Mouse (Mus musculus): ENCODE data around the gene Olfr938. TPM values are rescaled to one million over a fixed set of nuclear protein-coding genes. Genes with fewer than 3 reads are reported as not detected.

The Olfr938 gene
- polyA plus RNA-seq (2012; rRNA removed) (not detected in 2 replicates), polyA plus RNA-seq (2014; fragmentation: Nextera tagmentation; extraction: Ambion mirVana) (not detected in 2 replicates)

DNA sequence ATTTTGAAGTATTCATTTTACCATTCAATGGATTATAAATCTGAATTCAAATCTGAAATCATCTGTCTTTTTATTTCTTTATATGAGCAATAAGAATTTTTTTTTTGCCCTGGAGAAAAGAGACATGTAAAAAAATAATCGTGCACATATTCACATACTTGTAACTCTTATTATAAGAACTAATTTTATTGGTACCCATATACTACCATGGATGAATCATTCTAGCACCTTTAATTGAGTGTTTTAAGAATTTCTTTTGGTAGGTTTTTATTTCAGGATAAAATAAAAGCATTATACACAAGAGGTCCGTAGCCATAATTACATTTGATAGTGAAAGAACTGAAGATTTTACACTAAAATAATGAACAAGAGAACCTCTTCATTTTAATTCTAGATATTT lies at the start of gene Olfr938:
Gene Olfr938, minus strand, starts transcription at position 101 of the 400 bp plus-strand sequence.
- DNase-seq (ENCODE audit: low spot score): no peak
- Histone ChIP-seq H3K4me1 (ENCODE audit: control insufficient read depth, insufficient read depth, low read length) (no peaks in the 10 kb centered on the region), H3K4me2 (replicated peaks; ENCODE audit: low read depth, low read length, severe bottlenecking) (no peak within 1 kb of the TSS), H3K4me3 (replicated peaks; ENCODE audit: low read length) (no peak within 1 kb of the TSS), H3K27me3 (ENCODE audit: control insufficient read depth, insufficient read depth, low read length) (no peaks in the 10 kb centered on the region), H3K27ac (replicated peaks; ENCODE audit: low read depth, low read length) (no peak within 1 kb of the TSS), H3K36me3 (ENCODE audit: control insufficient read depth, insufficient read depth, low read length) (no peaks in the 10 kb centered on the region), H3K9ac (ENCODE audit: low read depth, low read length, severe bottlenecking) (no peak within 1 kb of the TSS), H3K9me3 (ENCODE audit: control insufficient read depth, low read length) (no peaks in the 10 kb centered on the region)
- TF ChIP-seq POLR2A (IDR thresholded peaks at IDR 0.05; ENCODE audit: borderline replicate concordance, extremely low read depth, insufficient read depth, insufficient read length): no peak
- WGBS: 90% methylated on average over 2 of the region's 2 CpGs
- ATAC-seq (ENCODE audit: low FRiP score, low read depth): no peak

DNA sequence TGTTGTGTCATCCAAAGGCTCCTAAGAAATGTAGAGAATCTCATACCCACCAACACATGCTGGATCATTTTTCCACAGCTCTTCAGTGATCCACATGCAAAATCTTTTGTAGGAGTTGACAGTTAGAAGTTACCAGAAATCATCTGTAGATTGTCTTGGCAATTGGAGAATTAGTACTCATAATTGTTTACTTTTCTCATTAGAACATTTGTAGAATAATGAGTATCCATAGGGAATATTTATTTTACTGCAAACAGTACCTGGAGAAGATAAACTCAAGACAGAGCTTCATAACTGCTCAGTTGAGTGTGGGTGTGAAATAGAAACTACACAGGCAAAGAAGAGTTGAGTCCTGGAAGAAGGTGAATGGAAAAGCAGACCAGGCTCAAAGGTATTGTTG lies 49.1 kb upstream of the Olfr938 start, which contains the start of gene Olfr27:
Gene Olfr27, plus strand, starts transcription at position 301 of the 400 bp plus-strand sequence.
- Histone ChIP-seq H3K4me3 (replicated peaks; ENCODE audit: low read length) (no peak within 1 kb of the TSS), H3K27me3 (ENCODE audit: control insufficient read depth, insufficient read depth, low read length) (no peaks in the 10 kb centered on the region), H3K4me1 (ENCODE audit: control insufficient read depth, insufficient read depth, low read length) (no peaks in the 10 kb centered on the region), H3K4me2 (replicated peaks; ENCODE audit: low read depth, low read length, severe bottlenecking) (no peak within 1 kb of the TSS), H3K9me3 (ENCODE audit: control insufficient read depth, low read length) (no peaks in the 10 kb centered on the region), H3K36me3 (ENCODE audit: control insufficient read depth, insufficient read depth, low read length) (no peaks in the 10 kb centered on the region), H3K9ac (ENCODE audit: low read depth, low read length, severe bottlenecking) (no peak within 1 kb of the TSS), H3K27ac (replicated peaks; ENCODE audit: low read depth, low read length) (no peak within 1 kb of the TSS)
- TF ChIP-seq POLR2A (IDR thresholded peaks at IDR 0.05; ENCODE audit: borderline replicate concordance, extremely low read depth, insufficient read depth, insufficient read length): no peak
- DNase-seq (ENCODE audit: low spot score) (no peak), ATAC-seq (ENCODE audit: low FRiP score, low read depth) (no peak)

DNA sequence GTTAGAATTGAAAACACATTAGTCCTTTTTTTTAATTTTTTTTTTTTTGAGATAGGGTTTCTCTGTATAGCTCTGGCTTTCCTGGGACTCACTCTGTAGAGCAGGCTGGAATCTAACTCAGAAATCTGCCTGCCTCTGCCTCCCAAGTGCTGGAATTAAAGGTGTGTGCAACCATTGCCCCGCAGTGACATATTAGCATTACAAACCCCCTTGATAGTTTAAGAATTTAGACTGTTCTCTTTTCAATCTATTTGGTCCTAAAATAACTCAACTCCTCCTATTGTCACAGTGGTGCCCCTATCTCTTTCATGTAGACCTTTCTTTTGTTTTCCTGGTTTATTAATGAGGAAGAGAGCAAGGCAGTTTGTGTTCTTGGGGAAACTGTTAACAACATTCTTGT lies 48.6 kb upstream of the Olfr938 start:
- H3K9ac ChIP-seq (ENCODE audit: low read depth, low read length, severe bottlenecking): no peak overlapping the region
- H3K9me3 ChIP-seq (ENCODE audit: control insufficient read depth, low read length): no peaks in the 10 kb centered on the region
- no peaks in the 10 kb centered on the region for H3K4me1 ChIP-seq (ENCODE audit: control insufficient read depth, insufficient read depth, low read length)
- WGBS: 91% methylated on average over 1 of the region's 1 CpGs
- no peaks in the 10 kb centered on the region for H3K36me3 ChIP-seq (ENCODE audit: control insufficient read depth, insufficient read depth, low read length)
- DNase-seq (ENCODE audit: low spot score): no peak
- no peak for TF ChIP-seq POLR2A (IDR thresholded peaks at IDR 0.05; ENCODE audit: borderline replicate concordance, extremely low read depth, insufficient read depth, insufficient read length)
- no peak overlapping the region for H3K4me3 ChIP-seq (replicated peaks; ENCODE audit: low read length)
- no peak overlapping the region for H3K27ac ChIP-seq (replicated peaks; ENCODE audit: low read depth, low read length)
- H3K4me2 ChIP-seq (replicated peaks; ENCODE audit: low read depth, low read length, severe bottlenecking): no peak overlapping the region
- H3K27me3 ChIP-seq (ENCODE audit: control insufficient read depth, insufficient read depth, low read length): no peaks in the 10 kb centered on the region
- ATAC-seq (ENCODE audit: low FRiP score, low read depth): no peak

DNA sequence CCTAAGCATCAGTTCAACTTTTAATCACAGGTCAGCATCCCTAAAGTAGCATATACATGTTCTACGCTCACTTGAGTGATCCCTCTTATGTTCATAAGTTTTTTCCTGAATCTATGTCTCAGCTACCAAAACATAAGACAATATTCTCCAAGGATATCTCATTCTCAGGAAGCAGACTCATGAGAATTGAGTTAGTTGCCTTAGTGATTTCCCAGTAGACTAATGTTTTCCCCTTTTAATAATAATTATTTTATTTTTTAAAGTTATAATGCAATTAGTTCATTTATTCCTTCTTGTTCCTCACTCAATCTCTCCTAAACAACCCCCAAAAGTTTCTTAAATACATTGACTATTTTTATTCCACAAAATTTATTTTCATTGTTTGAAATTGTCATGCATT lies 13.8 kb downstream of the Olfr938 start, which contains the start of gene Olfr937:
Gene Olfr937, minus strand, starts transcription at position 101 of the 400 bp plus-strand sequence.
- Histone ChIP-seq H3K27me3 (ENCODE audit: control insufficient read depth, insufficient read depth, low read length) (no peaks in the 10 kb centered on the region), H3K9ac (ENCODE audit: low read depth, low read length, severe bottlenecking) (no peak within 1 kb of the TSS), H3K36me3 (ENCODE audit: control insufficient read depth, insufficient read depth, low read length) (no peaks in the 10 kb centered on the region), H3K4me1 (ENCODE audit: control insufficient read depth, insufficient read depth, low read length) (no peaks in the 10 kb centered on the region), H3K4me2 (replicated peaks; ENCODE audit: low read depth, low read length, severe bottlenecking) (no peak within 1 kb of the TSS), H3K4me3 (replicated peaks; ENCODE audit: low read length) (no peak within 1 kb of the TSS), H3K9me3 (ENCODE audit: control insufficient read depth, low read length) (no peaks in the 10 kb centered on the region), H3K27ac (replicated peaks; ENCODE audit: low read depth, low read length) (no peak within 1 kb of the TSS)
- 71% methylated on average over 1 of the region's 1 CpGs for WGBS
- TF ChIP-seq POLR2A (IDR thresholded peaks at IDR 0.05; ENCODE audit: borderline replicate concordance, extremely low read depth, insufficient read depth, insufficient read length): no peak
- no peak for ATAC-seq (ENCODE audit: low FRiP score, low read depth)
- DNase-seq (ENCODE audit: low spot score): no peak

Small RNAs within 50 kb of the gene (microRNA-seq; reads per million reads assigned to microRNA genes)
- gene Gm25032 (not detected), gene Gm25529 (not detected)

Other genes with a start within 250 kb of the Olfr938 start
- not detected in 2 replicates for gene Olfr924, start 234.4 kb downstream of the Olfr938 start, polyA plus RNA-seq (2012; rRNA removed)
- gene Olfr924, start 234.4 kb downstream of the Olfr938 start, polyA plus RNA-seq (2014; fragmentation: Nextera tagmentation; extraction: Ambion mirVana): not detected in 2 replicates
- not detected in 2 replicates for gene Olfr26, start 223.8 kb downstream of the Olfr938 start, polyA plus RNA-seq (2012; rRNA removed)
- gene Olfr26, start 223.8 kb downstream of the Olfr938 start, polyA plus RNA-seq (2014; fragmentation: Nextera tagmentation; extraction: Ambion mirVana): not detected in 2 replicates
- gene Olfr926, start 201.8 kb downstream of the Olfr938 start, polyA plus RNA-seq (2012; rRNA removed): not detected in 2 replicates
- gene Olfr926, start 201.8 kb downstream of the Olfr938 start, polyA plus RNA-seq (2014; fragmentation: Nextera tagmentation; extraction: Ambion mirVana): not detected in 2 replicates
- gene Olfr930, start 149.1 kb downstream of the Olfr938 start, polyA plus RNA-seq (2012; rRNA removed): not detected in 2 replicates
- not detected in 2 replicates for gene Olfr930, start 149.1 kb downstream of the Olfr938 start, polyA plus RNA-seq (2014; fragmentation: Nextera tagmentation; extraction: Ambion mirVana)
- gene Olfr933, start 106.6 kb downstream of the Olfr938 start, polyA plus RNA-seq (2012; rRNA removed): not detected in 2 replicates
- not detected in 2 replicates for gene Olfr933, start 106.6 kb downstream of the Olfr938 start, polyA plus RNA-seq (2014; fragmentation: Nextera tagmentation; extraction: Ambion mirVana)
- gene Olfr934, start 90.6 kb downstream of the Olfr938 start, polyA plus RNA-seq (2012; rRNA removed): not detected in 2 replicates
- gene Olfr934, start 90.6 kb downstream of the Olfr938 start, polyA plus RNA-seq (2014; fragmentation: Nextera tagmentation; extraction: Ambion mirVana): not detected in 2 replicates
- not detected in 2 replicates for gene Olfr935, start 79.2 kb downstream of the Olfr938 start, polyA plus RNA-seq (2012; rRNA removed)
- gene Olfr935, start 79.2 kb downstream of the Olfr938 start, polyA plus RNA-seq (2014; fragmentation: Nextera tagmentation; extraction: Ambion mirVana): not detected in 2 replicates
- gene Olfr146, start 55.5 kb downstream of the Olfr938 start, polyA plus RNA-seq (2012; rRNA removed): not detected in 2 replicates
- not detected in 2 replicates for gene Olfr146, start 55.5 kb downstream of the Olfr938 start, polyA plus RNA-seq (2014; fragmentation: Nextera tagmentation; extraction: Ambion mirVana)
- not detected in 2 replicates for gene Olfr937, start 13.9 kb downstream of the Olfr938 start, polyA plus RNA-seq (2012; rRNA removed)
- gene Olfr937, start 13.9 kb downstream of the Olfr938 start, polyA plus RNA-seq (2014; fragmentation: Nextera tagmentation; extraction: Ambion mirVana): not detected in 2 replicates
- not detected in 2 replicates for gene Olfr27, start 49.2 kb upstream of the Olfr938 start, polyA plus RNA-seq (2012; rRNA removed)
- not detected in 2 replicates for gene Olfr27, start 49.2 kb upstream of the Olfr938 start, polyA plus RNA-seq (2014; fragmentation: Nextera tagmentation; extraction: Ambion mirVana)
- gene Olfr943, start 87.4 kb upstream of the Olfr938 start, polyA plus RNA-seq (2012; rRNA removed): not detected in 2 replicates
- gene Olfr943, start 87.4 kb upstream of the Olfr938 start, polyA plus RNA-seq (2014; fragmentation: Nextera tagmentation; extraction: Ambion mirVana): not detected in 2 replicates
- gene Olfr944, start 123.0 kb upstream of the Olfr938 start, polyA plus RNA-seq (2012; rRNA removed): not detected in 2 replicates
- not detected in 2 replicates for gene Olfr944, start 123.0 kb upstream of the Olfr938 start, polyA plus RNA-seq (2014; fragmentation: Nextera tagmentation; extraction: Ambion mirVana)
- gene Olfr1537, start 171.1 kb upstream of the Olfr938 start, polyA plus RNA-seq (2012; rRNA removed): not detected in 2 replicates
- not detected in 2 replicates for gene Olfr1537, start 171.1 kb upstream of the Olfr938 start, polyA plus RNA-seq (2014; fragmentation: Nextera tagmentation; extraction: Ambion mirVana)
- not detected in 2 replicates for gene Olfr945, start 197.9 kb upstream of the Olfr938 start, polyA plus RNA-seq (2012; rRNA removed)
- not detected in 2 replicates for gene Olfr945, start 197.9 kb upstream of the Olfr938 start, polyA plus RNA-seq (2014; fragmentation: Nextera tagmentation; extraction: Ambion mirVana)
- not detected in 2 replicates for gene Olfr948, start 247.2 kb upstream of the Olfr938 start, polyA plus RNA-seq (2012; rRNA removed)
- not detected in 2 replicates for gene Olfr948, start 247.2 kb upstream of the Olfr938 start, polyA plus RNA-seq (2014; fragmentation: Nextera tagmentation; extraction: Ambion mirVana)